Comparison of ENCODE assay signal across 20 mouse cellular contexts in genomic region chr8:82477856-82478255, GRCm38 (mm10).
A peak's percentile ranks its signal among the peaks of the same experiment; 100 is the strongest.
DNase-seq lines count a peak whose midpoint lies in the region; ATAC-seq and TF ChIP-seq lines count a peak whose summit lies in the region.
"Had no signal": no experiment of that assay in that cellular context is flagged by ENCODE, and none has a peak within 500 bp of the region (broad histone marks: within the 10 kb centered on the region; RNA-seq: fewer than 3 reads in every experiment).

No protein-coding gene starts in this region.

- no peaks in the 10 kb centered on the region for H3K27me3 ChIP-seq in heart, embryonic 10.5 days (ENCODE audit: insufficient read depth, poor library complexity, severe bottlenecking)
- H3K27me3 ChIP-seq in heart, adult 2 months (ENCODE audit: control insufficient read depth, insufficient read depth, low read length) = no peaks in the 10 kb centered on the region
- no peaks in the 10 kb centered on the region for H3K27me3 ChIP-seq in Patski
- no peaks in the 10 kb centered on the region for H3K27me3 ChIP-seq in kidney, postnatal 0 days (ENCODE audit: insufficient read depth, low read length)
- H3K27me3 ChIP-seq in forebrain, embryonic 14.5 days (replicated peaks; ENCODE audit: control insufficient read depth, insufficient read depth, low read length) = no peaks in the 10 kb centered on the region
- H3K27me3 ChIP-seq in forebrain, embryonic 11.5 days (ENCODE audit: control insufficient read depth, insufficient read depth, low read length) = no peaks in the 10 kb centered on the region
- H3K27me3 ChIP-seq: embryonic facial prominence, embryonic 15.5 days; hindbrain, embryonic 13.5 days; liver, embryonic 15.5 days; megakaryocyte, embryonic 14.5 days; stomach, embryonic 15.5 days had no signal

- no peak for TF ChIP-seq EP300 in heart, adult 2 months (IDR thresholded peaks at IDR 0.05; ENCODE audit: insufficient read depth, low read depth, low read length)

- H3K27ac ChIP-seq in heart, embryonic 10.5 days = peak overlapping the region; percentile 42; the same call in 1 of the 2 replicates
- H3K27ac ChIP-seq in heart, adult 2 months = no peak overlapping the region
- no peak overlapping the region for H3K27ac ChIP-seq in kidney, postnatal 0 days
- no peak overlapping the region for H3K27ac ChIP-seq in forebrain, embryonic 14.5 days (ENCODE audit: low read depth, low read length)
- H3K27ac ChIP-seq in forebrain, embryonic 11.5 days (ENCODE audit: low read depth, low read length) = no peak overlapping the region
- H3K27ac ChIP-seq: embryonic facial prominence, embryonic 15.5 days; forebrain, embryonic 10.5 days; hindbrain, embryonic 13.5 days; liver, embryonic 15.5 days; stomach, embryonic 15.5 days had no signal

- intact Hi-C loops in heart, adult 2 months (cut with DNase I) = no loop called here
- intact Hi-C loops in heart, postnatal 36 days (cut with DNase I) = no loop called here

- POLR2A ChIA-PET in Patski (lab: Charles Lee) = no interaction called here

- in situ Hi-C loops in Patski (cut with MboI; ENCODE audit: low pct_unique_long_range_greater_than_20kb) = no loop called here

- peak; percentile 61 for ATAC-seq in Patski
- no peak; the same call in 1 of the 2 replicates for ATAC-seq in kidney, postnatal 0 days (replicated peaks; ENCODE audit: low FRiP score, low read depth)
- no peak for ATAC-seq in forebrain, embryonic 14.5 days
- no peak for ATAC-seq in forebrain, embryonic 11.5 days (replicated peaks; ENCODE audit: low FRiP score)
- ATAC-seq: activated CD4-positive, CD25-positive, alpha-beta regulatory T cell, adult 4 months; intestine, postnatal 0 days had no signal

- no peaks in the 10 kb centered on the region for H3K36me3 ChIP-seq in heart, embryonic 10.5 days
- no peaks in the 10 kb centered on the region for H3K36me3 ChIP-seq in heart, adult 2 months (ENCODE audit: control insufficient read depth, insufficient read depth, low read length)
- H3K36me3 ChIP-seq in kidney, postnatal 0 days (ENCODE audit: insufficient read depth, low read length) = no peaks in the 10 kb centered on the region
- no peaks in the 10 kb centered on the region for H3K36me3 ChIP-seq in forebrain, embryonic 14.5 days (ENCODE audit: control insufficient read depth, insufficient read depth, low read length)
- no peaks in the 10 kb centered on the region for H3K36me3 ChIP-seq in forebrain, embryonic 11.5 days (ENCODE audit: control insufficient read depth, insufficient read depth, low read length)
- H3K36me3 ChIP-seq: embryonic facial prominence, embryonic 15.5 days; forebrain, embryonic 10.5 days; hindbrain, embryonic 13.5 days; liver, embryonic 15.5 days; stomach, embryonic 15.5 days had no signal

- H3K79me2 ChIP-seq in heart, adult 2 months (replicated peaks; ENCODE audit: control insufficient read depth, insufficient read depth, low read length) = no peaks in the 10 kb centered on the region

- TF ChIP-seq CTCF in heart, adult 2 months (IDR thresholded peaks at IDR 0.05) = no peak
- TF ChIP-seq CTCF in Patski (IDR thresholded peaks at IDR 0.05) = no peak
- no peak for TF ChIP-seq CTCF in kidney, postnatal 0 days (IDR thresholded peaks at IDR 0.05; ENCODE audit: low read depth)

- no peak overlapping the region for H3K4me3 ChIP-seq in heart, embryonic 10.5 days
- no peak overlapping the region for H3K4me3 ChIP-seq in heart, adult 2 months
- H3K4me3 ChIP-seq in kidney, postnatal 0 days (replicated peaks; ENCODE audit: low read depth, low read length) = no peak overlapping the region
- H3K4me3 ChIP-seq in forebrain, embryonic 14.5 days (ENCODE audit: low read depth, low read length) = no peak overlapping the region
- no peak overlapping the region for H3K4me3 ChIP-seq in forebrain, embryonic 11.5 days (ENCODE audit: low read depth, low read length)
- H3K4me3 ChIP-seq: embryonic facial prominence, embryonic 15.5 days; forebrain, embryonic 10.5 days; hindbrain, embryonic 13.5 days; liver, embryonic 15.5 days; megakaryocyte, embryonic 14.5 days; stomach, embryonic 15.5 days had no signal

- no peak for DNase-seq in heart, embryonic 10.5 days (ENCODE audit: low spot score)
- no peak for DNase-seq in heart, adult 2 months
- DNase-seq in Patski (ENCODE audit: low read depth, low spot score) = peak; percentile 33
- peak; percentile 68 for DNase-seq in embryo, embryonic 10 days (ENCODE audit: low spot score)
- peak; percentile 90 for DNase-seq in kidney, postnatal 0 days (ENCODE audit: low spot score)
- DNase-seq in forebrain, embryonic 14.5 days (ENCODE audit: low spot score) = no peak
- DNase-seq in forebrain, embryonic 11.5 days (ENCODE audit: low spot score) = no peak
- DNase-seq in heart, postnatal 36 days = no peak
- DNase-seq: B cell, adult 2 months; cerebellum, adult 18-20 months; lung, postnatal 10 days; spleen, adult 18-20 months had no signal

- 0 out of 2 replicates have a peak overlapping the region, but pooled peaks have one; percentile 7 for H3K4me2 ChIP-seq in kidney, postnatal 0 days (ENCODE audit: low read length)
- no peak overlapping the region for H3K4me2 ChIP-seq in forebrain, embryonic 14.5 days (ENCODE audit: low read length)
- H3K4me2 ChIP-seq in forebrain, embryonic 11.5 days (ENCODE audit: low read depth, low read length, severe bottlenecking) = no peak overlapping the region
- H3K4me2 ChIP-seq: embryonic facial prominence, embryonic 15.5 days; hindbrain, embryonic 13.5 days; liver, embryonic 15.5 days; stomach, embryonic 15.5 days had no signal

- 18% methylated on average over 5 of the region's 5 CpGs for WGBS in heart, embryonic 10.5 days
- 41% methylated on average over 5 of the region's 5 CpGs for WGBS in heart, adult 2 months
- WGBS in kidney, postnatal 0 days = 2% methylated on average over 5 of the region's 5 CpGs
- 67% methylated on average over 5 of the region's 5 CpGs for WGBS in forebrain, embryonic 14.5 days
- 55% methylated on average over 5 of the region's 5 CpGs for WGBS in forebrain, embryonic 11.5 days

- no peak for TF ChIP-seq POLR2A in heart, adult 2 months (IDR thresholded peaks at IDR 0.05; ENCODE audit: insufficient read depth, low read depth, low read length)

- H3K9me3 ChIP-seq in heart, embryonic 10.5 days = no peaks in the 10 kb centered on the region
- H3K9me3 ChIP-seq in kidney, postnatal 0 days (replicated peaks; ENCODE audit: low read length) = no peaks in the 10 kb centered on the region
- H3K9me3 ChIP-seq in forebrain, embryonic 14.5 days (replicated peaks; ENCODE audit: control insufficient read depth, low read length) = no peaks in the 10 kb centered on the region
- H3K9me3 ChIP-seq in forebrain, embryonic 11.5 days (ENCODE audit: control insufficient read depth, low read length) = no peaks in the 10 kb centered on the region
- H3K9me3 ChIP-seq: embryonic facial prominence, embryonic 15.5 days; forebrain, embryonic 10.5 days; hindbrain, embryonic 13.5 days; liver, embryonic 15.5 days; megakaryocyte, embryonic 14.5 days; stomach, embryonic 15.5 days had no signal

- H3K9ac ChIP-seq in heart, adult 2 months (ENCODE audit: low read depth, low read length) = no peak overlapping the region
- no peak overlapping the region for H3K9ac ChIP-seq in kidney, postnatal 0 days (ENCODE audit: low read depth, low read length)
- H3K9ac ChIP-seq in forebrain, embryonic 14.5 days (ENCODE audit: low read length) = no peak overlapping the region
- no peak overlapping the region for H3K9ac ChIP-seq in forebrain, embryonic 11.5 days (ENCODE audit: low read length)
- H3K9ac ChIP-seq: embryonic facial prominence, embryonic 15.5 days; hindbrain, embryonic 13.5 days; liver, embryonic 15.5 days; stomach, embryonic 15.5 days had no signal

- H3K4me1 ChIP-seq in heart, embryonic 10.5 days = peaks cover 12% of the 10 kb centered on the region
- H3K4me1 ChIP-seq in heart, adult 2 months (ENCODE audit: control insufficient read depth, insufficient read depth, low read length) = no peaks in the 10 kb centered on the region
- H3K4me1 ChIP-seq in kidney, postnatal 0 days (replicated peaks; ENCODE audit: insufficient read depth, low read length) = peaks cover 3% of the 10 kb centered on the region; the same call in 1 of the 2 replicates
- no peaks in the 10 kb centered on the region for H3K4me1 ChIP-seq in forebrain, embryonic 14.5 days (ENCODE audit: control insufficient read depth, insufficient read depth, low read length)
- H3K4me1 ChIP-seq in forebrain, embryonic 11.5 days (replicated peaks; ENCODE audit: control insufficient read depth, insufficient read depth, low read length) = no peaks in the 10 kb centered on the region
- H3K4me1 ChIP-seq: embryonic facial prominence, embryonic 15.5 days; hindbrain, embryonic 13.5 days; liver, embryonic 15.5 days; stomach, embryonic 15.5 days had no signal

- CTCF ChIA-PET in Patski (lab: Charles Lee) = interaction anchor here (1.5 kb wide), 1 partner anchor 8 kb away, joined by 3 read pairs; no protein-coding TSS in a partner anchor

Comparison
In these comparisons a context has a peak if more than half of its experiments do, and no peak if none do; other contexts are left out.
1. DNase-seq: peak in Patski (single experiment), embryo, embryonic 10 days (single experiment) and kidney, postnatal 0 days (single experiment); none in heart, embryonic 10.5 days (single experiment), heart, adult 2 months (0 of 2), forebrain, embryonic 14.5 days (single experiment), forebrain, embryonic 11.5 days (single experiment) and heart, postnatal 36 days (0 of 2).